Mouse (Mus musculus): ENCODE data around the gene Fzd10.

The Fzd10 gene

GRCm38 (mm10) chr5:128600072-128601021 lies at the start of gene Fzd10:
Gene Fzd10 (plus strand): TSS chr5:128600844.
- DNase-seq: peak in 1 of 2 experiments; percentile 13

DNA sequence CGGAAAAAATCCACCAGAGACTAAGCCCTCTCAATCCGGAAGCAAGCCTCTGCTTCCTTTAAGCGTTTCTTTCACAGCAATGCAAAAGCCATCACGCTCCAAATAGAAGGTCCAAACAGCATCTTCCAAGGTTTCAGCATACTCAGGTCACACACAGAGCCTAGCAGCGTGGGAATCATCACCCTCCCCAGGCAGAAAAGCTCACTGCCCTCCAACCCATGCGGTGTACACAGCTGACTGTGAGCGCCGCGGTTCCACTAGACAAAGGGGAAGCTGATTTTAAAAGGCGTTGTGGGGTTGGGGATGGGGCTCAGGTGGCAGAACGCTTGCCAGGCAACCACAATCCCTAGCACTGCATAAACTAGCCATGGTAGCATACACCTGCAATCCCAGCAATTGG lies 49.2 kb upstream of the Fzd10 start:
- no peak for DNase-seq

GRCm38 (mm10) chr5:128552136-128552890 lies 48.3 kb upstream of the Fzd10 start:
- no peak for DNase-seq

DNA sequence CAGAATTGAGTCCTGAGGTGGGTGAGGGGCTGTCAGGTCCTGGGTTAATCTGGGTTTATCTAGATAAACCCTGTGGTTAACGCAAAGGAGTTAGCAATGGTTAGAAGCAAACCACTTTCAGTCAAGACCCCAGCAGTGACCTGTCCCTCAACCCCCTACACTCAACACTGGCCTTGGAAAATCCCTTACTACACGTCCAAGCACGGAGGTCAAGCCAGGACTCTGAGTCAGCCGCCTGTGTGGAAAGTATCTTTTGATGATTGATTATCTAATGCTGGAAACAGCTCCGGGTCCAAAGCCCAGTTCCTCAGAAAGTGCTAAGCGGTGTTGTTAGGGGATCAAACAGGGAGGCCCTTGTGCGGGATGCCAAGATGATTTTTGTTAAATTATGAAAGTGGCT lies 42.5 kb upstream of the Fzd10 start:
- no peak for DNase-seq

DNA sequence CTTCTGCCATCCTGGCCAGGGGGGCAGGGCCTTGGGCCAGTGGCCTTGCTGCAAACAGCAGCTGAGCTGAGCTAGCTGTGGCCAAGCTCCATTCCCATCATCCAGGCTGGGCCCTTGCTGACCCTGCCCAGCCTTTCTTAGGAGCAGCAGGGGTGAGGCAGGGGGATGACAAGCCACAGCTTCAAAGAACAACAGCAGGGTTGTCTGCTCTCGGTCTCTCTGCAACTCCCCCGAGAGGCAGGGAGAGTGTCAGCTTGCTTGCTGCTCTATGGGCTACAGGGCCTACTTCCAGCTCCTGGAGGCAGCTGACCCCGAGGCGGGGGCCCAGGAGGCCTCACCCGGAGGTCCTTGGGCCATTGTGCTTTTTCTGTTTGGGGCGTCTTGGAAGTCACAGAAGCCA lies 33.3 kb upstream of the Fzd10 start:
- no peak for DNase-seq

DNA sequence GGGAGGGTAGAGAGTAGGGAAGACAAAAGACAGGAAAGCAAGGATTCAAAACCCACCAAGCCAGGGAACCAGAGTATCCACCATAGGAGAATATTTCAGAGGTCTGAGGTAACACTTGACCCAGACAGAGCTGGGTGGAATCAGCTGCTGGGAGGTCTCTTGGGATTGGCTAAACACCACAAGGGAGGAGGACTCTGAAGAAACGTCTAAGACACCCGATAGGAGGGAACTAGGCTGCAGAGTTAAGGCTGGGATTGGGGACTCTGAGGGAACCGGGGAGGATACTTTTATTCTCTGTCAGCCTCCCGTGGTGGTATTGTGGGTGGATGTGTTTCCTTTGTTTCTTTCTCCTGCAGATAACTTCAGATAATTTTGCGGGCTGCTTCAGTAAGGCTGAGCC lies 31.7 kb upstream of the Fzd10 start:
- no peak for DNase-seq

DNA sequence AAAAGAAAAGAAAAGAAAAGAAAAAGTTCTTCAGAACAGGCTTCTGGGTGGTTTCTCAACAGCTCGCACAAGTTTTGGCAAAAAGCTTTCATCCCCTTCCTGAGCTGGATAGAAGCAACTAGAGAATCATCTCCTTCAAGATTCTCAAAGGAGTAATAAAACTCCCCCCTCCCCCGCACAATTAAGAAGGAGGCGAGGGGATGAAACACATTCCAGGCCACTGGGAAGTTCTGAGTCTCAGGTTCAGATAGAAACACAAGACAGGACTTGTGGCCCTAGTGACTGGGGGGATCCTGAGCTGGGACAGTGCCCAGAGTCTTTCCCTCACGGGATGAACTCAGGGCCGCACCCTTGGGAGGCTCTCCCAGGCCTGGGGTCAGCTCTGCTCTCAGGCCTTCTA lies 30.6 kb upstream of the Fzd10 start:
- no peak for DNase-seq

DNA sequence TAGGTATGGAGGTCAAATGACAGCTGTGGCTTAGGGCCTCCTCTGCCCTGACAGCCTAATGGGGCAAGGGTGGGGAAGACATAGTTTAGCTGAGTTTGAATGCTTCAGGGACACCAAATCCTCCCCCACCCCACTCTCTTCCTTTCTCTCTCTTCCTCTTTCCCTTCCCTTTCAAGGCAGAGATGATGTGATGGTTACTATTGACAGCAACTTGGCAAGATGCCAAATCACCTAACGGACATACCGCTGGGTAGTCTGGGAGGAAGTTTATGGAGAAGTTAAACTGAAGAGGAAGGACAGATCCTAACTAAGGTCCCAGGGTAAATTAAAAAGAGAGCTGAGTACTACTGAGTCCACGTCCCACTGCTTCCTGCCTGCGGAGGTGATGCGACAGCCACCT lies 29.8 kb upstream of the Fzd10 start:
- DNase-seq: no peak

GRCm38 (mm10) chr5:128571706-128572105 lies 28.9 kb upstream of the Fzd10 start:
- no peak for DNase-seq

- DNase-seq: peak in 1 of 2 experiments; percentile 7
Observed at GRCm38 (mm10) chr5:128575997-128576579, 24.6 kb upstream of the Fzd10 start.

- DNase-seq: no peak
Observed at GRCm38 (mm10) chr5:128579047-128579650, 21.5 kb upstream of the Fzd10 start.

DNA sequence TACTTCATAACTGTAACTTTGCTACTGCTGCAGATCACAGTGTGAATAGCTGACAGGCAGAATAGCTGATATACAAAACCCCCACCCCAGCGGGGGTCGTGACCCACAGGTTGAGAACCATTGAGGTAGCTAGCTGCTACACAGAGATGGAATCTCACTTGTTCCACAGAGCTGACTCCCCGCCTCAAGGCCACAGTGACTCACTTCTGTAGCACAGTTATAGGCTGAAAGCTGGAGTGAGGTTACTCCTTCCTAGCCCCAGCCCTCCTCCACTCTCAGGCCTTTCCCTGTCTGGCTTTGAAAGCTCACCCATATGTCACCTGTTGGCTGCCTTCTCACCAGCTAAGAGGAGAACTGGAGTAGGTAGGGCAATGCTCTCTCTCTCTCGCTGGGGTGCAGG lies 19.7 kb upstream of the Fzd10 start:
- DNase-seq: no peak

DNA sequence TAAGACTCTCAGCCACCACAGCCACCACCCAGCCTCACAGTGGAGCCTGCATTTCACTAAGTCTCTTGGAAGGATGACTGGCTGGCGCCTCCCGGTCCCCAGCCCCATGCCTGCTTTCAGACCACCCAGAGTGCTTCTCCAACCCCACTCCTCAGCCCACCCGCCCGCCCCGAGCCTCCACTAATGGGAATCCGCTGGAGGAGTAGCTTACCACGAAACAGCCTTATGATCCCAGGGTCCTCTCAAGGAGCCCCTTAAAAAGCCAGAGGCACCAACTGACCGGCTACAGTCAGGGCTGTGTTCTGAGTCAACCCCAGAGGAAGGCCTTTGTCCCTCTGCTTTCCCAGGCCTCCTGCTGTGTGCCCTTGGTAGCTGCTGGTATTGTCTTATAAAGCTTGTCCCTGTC lies 19.1 kb upstream of the Fzd10 start:
- no peak for DNase-seq

DNA sequence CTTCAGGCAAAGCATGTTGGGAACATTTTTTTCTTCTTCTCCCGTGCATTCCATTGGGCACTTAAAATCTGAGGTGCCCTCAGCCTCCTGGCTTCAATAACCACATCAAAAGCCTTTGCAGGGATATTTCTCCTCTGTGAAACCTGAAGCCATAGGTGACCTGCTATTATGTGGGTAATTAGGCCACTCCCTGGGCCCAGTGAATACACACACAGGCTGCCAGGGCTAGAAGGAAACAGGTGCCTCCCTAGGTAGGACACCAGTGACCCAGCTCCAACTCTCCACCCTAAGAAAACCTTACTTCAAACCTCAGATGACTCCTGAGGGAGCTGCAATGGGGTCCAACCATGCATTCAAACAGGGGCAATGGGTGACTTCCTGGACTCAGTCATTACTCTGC lies 11.4 kb upstream of the Fzd10 start:
- DNase-seq: no peak

DNA sequence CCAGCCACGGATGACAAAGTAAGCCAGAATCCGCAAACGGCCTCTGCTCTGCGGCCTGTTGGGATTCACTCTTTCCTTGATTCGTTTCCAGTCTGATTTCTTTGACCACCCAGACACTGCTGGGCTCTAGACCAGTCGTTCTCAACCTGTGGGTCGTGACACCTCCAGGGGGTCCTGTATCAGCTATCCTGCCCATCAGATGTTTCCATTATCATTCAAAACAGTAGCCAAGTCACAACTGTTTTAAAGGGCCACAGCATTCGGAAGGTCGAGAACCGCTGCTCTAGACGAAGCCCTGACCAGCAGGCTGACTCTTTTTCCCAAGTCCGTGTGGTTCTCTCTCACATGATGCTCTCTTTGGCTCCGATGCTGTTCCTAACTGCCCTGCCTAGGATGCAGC lies 7.2 kb upstream of the Fzd10 start:
- no peak for DNase-seq

DNA sequence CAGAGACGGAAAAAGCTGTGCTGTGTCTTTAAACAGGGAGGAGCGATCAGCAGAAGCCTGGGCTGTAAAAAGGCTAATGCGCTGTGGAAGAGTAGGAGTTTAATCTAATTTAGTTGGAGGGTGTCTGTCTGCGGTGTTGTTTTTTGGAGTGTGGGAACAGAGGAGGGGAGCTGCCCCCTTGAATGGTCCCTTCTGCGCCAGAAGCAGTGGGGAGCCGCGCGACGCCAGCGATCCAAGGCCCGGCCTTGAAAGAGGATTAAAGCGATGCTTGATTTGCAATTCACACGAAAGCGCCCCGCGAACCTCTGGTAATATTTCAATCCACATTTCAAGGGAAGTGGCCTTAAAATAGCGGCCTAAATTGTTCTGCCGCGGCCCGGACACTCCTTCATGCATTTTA lies 3.8 kb upstream of the Fzd10 start:
- no peak for DNase-seq

GRCm38 (mm10) chr5:128597381-128597780 lies 3.3 kb upstream of the Fzd10 start:
- no peak for DNase-seq

DNA sequence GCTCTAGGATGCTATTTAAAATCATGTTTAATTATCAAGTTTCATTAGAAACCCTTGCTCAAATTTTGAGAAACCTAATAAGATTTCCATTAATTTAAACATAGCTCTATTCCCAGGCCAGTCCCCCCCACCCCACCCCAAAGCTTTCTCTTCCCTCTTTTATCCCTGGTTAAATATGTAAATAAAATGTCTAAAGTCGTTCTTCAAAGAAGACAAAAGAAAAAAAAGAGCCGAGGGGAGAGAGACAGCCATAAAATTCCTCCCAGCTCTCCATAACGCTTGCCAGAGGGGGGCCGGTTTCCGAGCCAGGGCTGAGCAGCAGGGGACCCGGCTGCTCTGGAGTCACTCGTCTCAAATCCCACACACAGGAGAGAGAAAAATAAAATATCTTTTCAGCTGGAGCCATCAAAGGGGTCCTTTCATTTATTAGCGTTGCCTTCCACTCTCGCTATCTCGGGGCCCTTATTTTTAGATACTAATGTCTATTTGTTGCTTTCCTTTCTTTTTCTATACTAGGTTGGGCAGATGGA lies 2.4 kb upstream of the Fzd10 start:
- DNase-seq: no peak

- no peak for DNase-seq
Observed at GRCm38 (mm10) chr5:128598760-128599364, 1.8 kb upstream of the Fzd10 start.

GRCm38 (mm10) chr5:128599365-128600071 lies 1.1 kb upstream of the Fzd10 start:
- no peak for DNase-seq
